Mouse (Mus musculus) MEL (cell line): ENCODE results near the gene Rom1. TPM values are rescaled to one million over a fixed set of nuclear protein-coding genes. Genes with fewer than 3 reads are reported as not detected.
A peak's percentile ranks its signal among the peaks of the same experiment; 100 is the strongest.

Experiments used
- DNase-seq: peaks from one replicate; pipeline ENCODE4 v3.0.0; 2011; ENCODE audit warnings: low read depth, low spot score
- H3K27ac ChIP-seq: 2 replicates; pipeline ENCODE4 v1.5.1; 2012; ENCODE audit warnings: low read depth, mild to moderate bottlenecking, control low read depth, low read length, moderate library complexity; ENCODE audit not compliant: control insufficient read depth
- H3K27me3 ChIP-seq, 2 experiments: fragments of 150-350 bp in 1 of 2; sonication (generic) in 1 of 2; 2 replicates each; pipeline ENCODE4 v1.6.1; 2012; ENCODE audit warnings: low read length in 2 of 2, mild to moderate bottlenecking in 2 of 2, improper control_type of control experiment in 1 of 2, moderate library complexity in 1 of 2; ENCODE audit not compliant: insufficient read depth in 2 of 2, control insufficient read depth in 1 of 2
- H3K36me3 ChIP-seq, 2 experiments: 2 replicates each; pipeline ENCODE4 v1.6.1; 2012 to 2014; ENCODE audit warnings: low read length in 2 of 2, improper control_type of control experiment in 1 of 2, inconsistent platforms in 1 of 2, mild to moderate bottlenecking in 1 of 2; ENCODE audit not compliant: insufficient read depth in 2 of 2, control insufficient read depth in 1 of 2
- H3K4me1 ChIP-seq, 2 experiments: fragments of 150-350 bp in 1 of 2; sonication (generic) in 1 of 2; 2 replicates each; pipeline ENCODE4 v1.6.1; 2012; ENCODE audit warnings: low read length in 2 of 2, improper control_type of control experiment in 1 of 2, mild to moderate bottlenecking in 1 of 2; ENCODE audit not compliant: insufficient read depth in 2 of 2, control insufficient read depth in 1 of 2
- H3K4me3 ChIP-seq, 2 experiments: fragments of 150-350 bp in 1 of 2; sonication (generic) in 1 of 2; 2 replicates each; pipeline ENCODE4 v1.5.1; 2012; ENCODE audit warnings: low read depth in 2 of 2, low read length in 2 of 2, mild to moderate bottlenecking in 2 of 2, moderate library complexity in 2 of 2, control low read depth in 1 of 2, improper control_type of control experiment in 1 of 2; ENCODE audit not compliant: control insufficient read depth in 1 of 2, insufficient read depth in 1 of 2
- H3K79me2 ChIP-seq: 2 replicates; pipeline ENCODE4 v1.6.1; 2012; ENCODE audit warnings: mild to moderate bottlenecking, low read length, moderate library complexity; ENCODE audit not compliant: control insufficient read depth, poor library complexity, insufficient read depth
- H3K9ac ChIP-seq: 2 replicates; pipeline ENCODE4 v1.6.1; 2012; ENCODE audit warnings: low read depth, mild to moderate bottlenecking, control low read depth, low read length, moderate library complexity; ENCODE audit not compliant: control insufficient read depth, poor library complexity, severe bottlenecking
- H3K9me3 ChIP-seq: fragments of 150-350 bp; sonication (generic); replicated peaks from 2 replicates; pipeline ENCODE4 v1.6.1; 2012; ENCODE audit warnings: mild to moderate bottlenecking, low read length, improper control_type of control experiment, moderate library complexity; ENCODE audit not compliant: insufficient read depth
- BHLHE40 ChIP-seq: IDR thresholded peaks from 2 replicates; pipeline ENCODE4 v1.6.1; 2012; ENCODE audit warnings: low read depth, mild to moderate bottlenecking, inconsistent platforms, low read length, improper control_type of control experiment, borderline replicate concordance
- CHD1 ChIP-seq: IDR thresholded peaks from 2 replicates; pipeline ENCODE4 v1.6.1; 2012; ENCODE audit warnings: low read depth, mild to moderate bottlenecking, inconsistent platforms, low read length, improper control_type of control experiment
- CHD2 ChIP-seq: IDR thresholded peaks from 2 replicates; pipeline ENCODE4 v1.6.1; 2011; ENCODE audit warnings: low read length, improper control_type of control experiment
- E2F4 ChIP-seq: IDR thresholded peaks from 2 replicates; pipeline ENCODE4 v1.6.1; 2011; ENCODE audit warnings: low read depth, low read length, improper control_type of control experiment, borderline replicate concordance
- ELF1 ChIP-seq: IDR thresholded peaks from 2 replicates; pipeline ENCODE4 v1.6.1; 2014; ENCODE audit warnings: low read depth, mild to moderate bottlenecking, inconsistent platforms, low read length, improper control_type of control experiment, moderate library complexity
- GABPA ChIP-seq: IDR thresholded peaks from 2 replicates; pipeline ENCODE4 v1.6.1; 2012; ENCODE audit warnings: low read depth, mild to moderate bottlenecking, inconsistent platforms, low read length, improper control_type of control experiment, moderate library complexity
- HCFC1 ChIP-seq: IDR thresholded peaks from 2 replicates; pipeline ENCODE4 v1.6.1; 2012; ENCODE audit warnings: low read depth, mild to moderate bottlenecking, inconsistent platforms, low read length, improper control_type of control experiment, moderate library complexity
- KAT2A ChIP-seq: conservative IDR thresholded peaks from 2 replicates; pipeline ENCODE4 v1.6.1; 2012; ENCODE audit warnings: low read depth, low read length, improper control_type of control experiment, inconsistent platforms
- MAFK ChIP-seq: IDR thresholded peaks from 2 replicates; pipeline ENCODE4 v1.6.1; 2011; ENCODE audit warnings: low read depth, mild to moderate bottlenecking, low read length, improper control_type of control experiment, borderline replicate concordance
- MAX ChIP-seq: IDR thresholded peaks from 2 replicates; pipeline ENCODE4 v1.6.1; 2011; ENCODE audit warnings: low read length, improper control_type of control experiment
- MAZ ChIP-seq: IDR thresholded peaks from 2 replicates; pipeline ENCODE4 v1.6.1; 2012; ENCODE audit warnings: low read depth, mild to moderate bottlenecking, inconsistent platforms, low read length, improper control_type of control experiment
- MEF2A ChIP-seq: IDR thresholded peaks from 2 replicates; pipeline ENCODE4 v1.6.1; 2014; ENCODE audit warnings: low read depth, mild to moderate bottlenecking, inconsistent platforms, low read length, improper control_type of control experiment; ENCODE audit not compliant: poor library complexity, insufficient replicate concordance, severe bottlenecking; ENCODE audit errors: extremely low read depth
- MXI1 ChIP-seq: IDR thresholded peaks from 2 replicates; pipeline ENCODE4 v1.6.1; 2011; ENCODE audit warnings: mild to moderate bottlenecking, low read depth, low read length, improper control_type of control experiment
- MYB ChIP-seq: IDR thresholded peaks from 2 replicates; pipeline ENCODE4 v1.6.1; 2011; ENCODE audit warnings: mild to moderate bottlenecking, low read depth, low read length, improper control_type of control experiment
- MYC ChIP-seq: IDR thresholded peaks from 2 replicates; pipeline ENCODE4 v1.6.1; 2011; ENCODE audit warnings: low read depth, mild to moderate bottlenecking, low read length, improper control_type of control experiment, moderate library complexity
- NELFE ChIP-seq: IDR thresholded peaks from 2 replicates; pipeline ENCODE4 v1.6.1; 2011; ENCODE audit warnings: low read depth, low read length, improper control_type of control experiment
- POLR2A ChIP-seq, 2 experiments: IDR thresholded peaks; 2 replicates each; pipeline ENCODE4 v1.6.1; 2011 to 2012; ENCODE audit warnings: low read length in 2 of 2, mild to moderate bottlenecking in 2 of 2, control low read depth in 1 of 2, improper control_type of control experiment in 1 of 2, low read depth in 1 of 2, moderate library complexity in 1 of 2; ENCODE audit not compliant: control insufficient read depth in 1 of 2, insufficient read depth in 1 of 2, poor library complexity in 1 of 2
- POLR2AphosphoS2 ChIP-seq: IDR thresholded peaks from 2 replicates; pipeline ENCODE4 v1.6.1; 2011; ENCODE audit warnings: low read length, improper control_type of control experiment
- POLR2AphosphoS5 ChIP-seq: IDR thresholded peaks from 2 replicates; pipeline ENCODE4 v1.6.1; 2012; ENCODE audit warnings: low read depth, borderline replicate concordance, mild to moderate bottlenecking, inconsistent platforms, low read length, moderate library complexity, mixed read lengths
- RAD21 ChIP-seq: IDR thresholded peaks from 2 replicates; pipeline ENCODE4 v1.6.1; 2011; ENCODE audit warnings: mild to moderate bottlenecking, low read depth, low read length, improper control_type of control experiment
- SIN3A ChIP-seq: IDR thresholded peaks from 2 replicates; pipeline ENCODE4 v1.6.1; 2012; ENCODE audit warnings: low read length, improper control_type of control experiment, inconsistent platforms
- SMC3 ChIP-seq: IDR thresholded peaks from 2 replicates; pipeline ENCODE4 v1.6.1; 2011; ENCODE audit warnings: low read depth, low read length, improper control_type of control experiment
- TAL1 ChIP-seq: IDR thresholded peaks from 2 replicates; pipeline ENCODE4 v1.6.1; 2012; ENCODE audit warnings: mild to moderate bottlenecking, inconsistent platforms, low read length, moderate library complexity, mixed read lengths
- TBP ChIP-seq: IDR thresholded peaks from 2 replicates; pipeline ENCODE4 v1.8.0; 2011; ENCODE audit warnings: low read depth, low read length, improper control_type of control experiment
- TCF12 ChIP-seq: IDR thresholded peaks from 2 replicates; pipeline ENCODE4 v1.6.1; 2014; ENCODE audit warnings: low read depth, mild to moderate bottlenecking, inconsistent platforms, low read length, improper control_type of control experiment, moderate library complexity
- UBTF ChIP-seq: IDR thresholded peaks from 2 replicates; pipeline ENCODE4 v1.6.1; 2012; ENCODE audit warnings: low read depth, mild to moderate bottlenecking, inconsistent platforms, low read length, improper control_type of control experiment, moderate library complexity, borderline replicate concordance; ENCODE audit not compliant: insufficient read depth
- ZC3H11A ChIP-seq: IDR thresholded peaks from 2 replicates; pipeline ENCODE4 v1.6.1; 2012; ENCODE audit warnings: low read depth, mild to moderate bottlenecking, inconsistent platforms, low read length, improper control_type of control experiment
- ZKSCAN1 ChIP-seq: IDR thresholded peaks from 2 replicates; pipeline ENCODE4 v1.6.1; 2012; ENCODE audit warnings: low read depth, mild to moderate bottlenecking, inconsistent platforms, low read length, improper control_type of control experiment, moderate library complexity
- ZNF384 ChIP-seq: IDR thresholded peaks from 2 replicates; pipeline ENCODE4 v1.6.1; 2012; ENCODE audit warnings: low read depth, mild to moderate bottlenecking, inconsistent platforms, low read length, improper control_type of control experiment
- polyA plus RNA-seq, 2 experiments: library from polyadenylated mRNA; stranded (reverse) in 1 of 2; unstranded in 1 of 2; fragments of >175 nt in 1 of 2; fragments of >200 nt in 1 of 2; gene quantifications; 2 replicates each; pipeline versions ENCODE4 v1.2.1 to v1.2.4; 2012; ENCODE audit warnings: low replicate concordance in 2 of 2, low read depth in 1 of 2; ENCODE audit not compliant: insufficient read length in 2 of 2, insufficient read depth in 1 of 2, missing spikeins in 1 of 2
- total RNA-seq: library from RNA; depleted of rRNA; stranded (reverse); fragments of 300-350 nt; gene quantifications from 2 replicates; pipeline ENCODE4 v1.2.3, GENCODE M21; 2012

Rom1 gene
- total and polyA plus RNA-seq, 3 experiments = 3.1 to 4.1 TPM; not detected in 1

- TF ChIP-seq MYB (no peak), CHD1 (no peak), MAZ (no peak), BHLHE40 (no peak), GABPA (no peak), RAD21 (no peak)
- Histone ChIP-seq H3K4me1 (peaks cover 18 to 37% of the 10 kb centered on the region in 2 experiments), H3K79me2 (no peaks in the 10 kb centered on the region; the same call in none of the 2 replicates), H3K27me3 (no peaks in the 10 kb centered on the region), H3K9ac (no peak overlapping the region), H3K9me3 (no peaks in the 10 kb centered on the region), H3K4me3 (peak overlapping the region; percentile 66 to 79; a peak in 3 of 4 replicates), H3K27ac (peak overlapping the region; percentile 61), H3K36me3 (peaks cover 0 to 27% of the 10 kb centered on the region in 2 experiments; a peak in 2 of 4 replicates)
- DNase-seq = no peak
Measured at GRCm38 (mm10) chr19:8928689-8929223, 400 bp downstream of the Rom1 start.

- no peaks in the 10 kb centered on the region for H3K27me3 ChIP-seq
- no peaks in the 10 kb centered on the region; the same call in none of the 2 replicates for H3K79me2 ChIP-seq
- H3K4me3 ChIP-seq = 0 out of 4 replicates have a peak overlapping the region, but pooled peaks of 1 of the 2 experiments have one; percentile 14
- peak overlapping the region; percentile 75 for H3K27ac ChIP-seq
- no peak overlapping the region for H3K9ac ChIP-seq
- peaks cover 20 to 37% of the 10 kb centered on the region in 2 experiments for H3K4me1 ChIP-seq
- peaks cover 0 to 27% of the 10 kb centered on the region in 2 experiments; a peak in 2 of 4 replicates for H3K36me3 ChIP-seq
- no peaks in the 10 kb centered on the region for H3K9me3 ChIP-seq
- peak; percentile 83 for DNase-seq
- TF ChIP-seq MYC (peak; percentile 63; the same call in 1 of the 2 replicates), UBTF (no peak), TBP (no peak), GABPA (no peak), ZKSCAN1 (no peak), MYB (peak; percentile 76), RAD21 (no peak), ZNF384 (peak; percentile 34; the same call in 1 of the 2 replicates), TCF12 (peak; percentile 100), TAL1 (peak; percentile 77), MAFK (peak; percentile 88), SIN3A (peak; percentile 94), NELFE (no peak), E2F4 (no peak), POLR2A (IDR thresholded peaks at IDR 0.05; ENCODE audit: control insufficient read depth in 1 of 2, insufficient read depth in 1 of 2, low read depth in 1 of 2, low read length in 2 of 2, poor library complexity in 1 of 2) (no peak), MEF2A (0 out of 2 replicates have a peak, but pooled peaks have one; percentile 71), POLR2AphosphoS5 (no peak), KAT2A (peak; percentile 58), POLR2AphosphoS2 (peak; percentile 83), MXI1 (peak; percentile 84), SMC3 (no peak), CHD2 (peak; percentile 21; the same call in 1 of the 2 replicates), ZC3H11A (peak; percentile 17; the same call in 1 of the 2 replicates), BHLHE40 (peak; percentile 80), ELF1 (peak; percentile 63; the same call in 1 of the 2 replicates), HCFC1 (peak; percentile 65), MAX (peak; percentile 55; the same call in 1 of the 2 replicates), CHD1 (no peak)
Measured at GRCm38 (mm10) chr19:8927891-8928525, 1.1 kb downstream of the Rom1 start.
